Mouse (Mus musculus): ENCODE results near the gene Cep41. TPM values are rescaled to one million over a fixed set of nuclear protein-coding genes. Genes with fewer than 3 reads are reported as not detected.

Gene Cep41
- polyA plus RNA-seq, 1 experiment from 2014 or later = 15.5 TPM

GRCm38 (mm10) chr6:30617020-30617958 lies 76.3 kb downstream of the Cep41 start:
- peak overlapping the region; percentile 59 for H3K4me2 ChIP-seq (replicated peaks)
- no peaks in the 10 kb centered on the region for H3K36me3 ChIP-seq
- peak; percentile 74 for ATAC-seq
- 2% methylated on average over 13 of the region's 13 CpGs for WGBS
- peaks cover 52% of the 10 kb centered on the region for H3K4me1 ChIP-seq (replicated peaks)
- no peaks in the 10 kb centered on the region for H3K9me3 ChIP-seq
- H3K27ac ChIP-seq = peak overlapping the region; percentile 90
- peak overlapping the region; percentile 23 for H3K4me3 ChIP-seq (replicated peaks)
- H3K9ac ChIP-seq (replicated peaks) = peak overlapping the region; percentile 37; the same call in 1 of the 2 replicates
- no peaks in the 10 kb centered on the region for H3K27me3 ChIP-seq

GRCm38 (mm10) chr6:30616491-30616941 lies 77.0 kb downstream of the Cep41 start:
- no peaks in the 10 kb centered on the region for H3K9me3 ChIP-seq
- no peak overlapping the region for H3K4me3 ChIP-seq (replicated peaks)
- no peak overlapping the region for H3K9ac ChIP-seq (replicated peaks)
- peaks cover 52% of the 10 kb centered on the region for H3K4me1 ChIP-seq (replicated peaks)
- ATAC-seq = no peak
- H3K4me2 ChIP-seq (replicated peaks) = peak overlapping the region; percentile 59
- H3K36me3 ChIP-seq = no peaks in the 10 kb centered on the region
- peak overlapping the region; percentile 90 for H3K27ac ChIP-seq
- no peaks in the 10 kb centered on the region for H3K27me3 ChIP-seq
- WGBS = 2% methylated on average over 8 of the region's 8 CpGs

- Histone ChIP-seq H3K27ac (peak overlapping the region; percentile 90; the same call in 1 of the 2 replicates), H3K4me2 (replicated peaks) (no peak overlapping the region), H3K27me3 (no peaks in the 10 kb centered on the region), H3K36me3 (no peaks in the 10 kb centered on the region), H3K4me1 (replicated peaks) (peaks cover 55% of the 10 kb centered on the region), H3K9ac (replicated peaks) (peak overlapping the region; percentile 37; the same call in 1 of the 2 replicates), H3K9me3 (no peaks in the 10 kb centered on the region), H3K4me3 (replicated peaks) (no peak overlapping the region)
- WGBS = 16% methylated on average over 4 of the region's 4 CpGs
- ATAC-seq = no peak
These were observed 77.8 kb downstream of the Cep41 start for GRCm38 (mm10) chr6:30615741-30616140.

GRCm38 (mm10) chr6:30614251-30614650 lies 79.3 kb downstream of the Cep41 start:
- Histone ChIP-seq H3K27ac (no peak overlapping the region), H3K9ac (replicated peaks) (no peak overlapping the region), H3K4me2 (replicated peaks) (no peak overlapping the region), H3K4me1 (replicated peaks) (peaks cover 49% of the 10 kb centered on the region), H3K4me3 (replicated peaks) (no peak overlapping the region), H3K27me3 (no peaks in the 10 kb centered on the region), H3K9me3 (no peaks in the 10 kb centered on the region), H3K36me3 (no peaks in the 10 kb centered on the region)
- 70% methylated on average over 6 of the region's 6 CpGs for WGBS
- ATAC-seq = no peak

GRCm38 (mm10) chr6:30611212-30611611 lies 82.3 kb downstream of the Cep41 start:
- ATAC-seq = no peak
- no peaks in the 10 kb centered on the region for H3K27me3 ChIP-seq
- no peak overlapping the region for H3K27ac ChIP-seq
- no peak overlapping the region for H3K4me3 ChIP-seq (replicated peaks)
- WGBS = 9% methylated on average over 5 of the region's 5 CpGs
- H3K4me2 ChIP-seq (replicated peaks) = no peak overlapping the region
- H3K9me3 ChIP-seq = no peaks in the 10 kb centered on the region
- H3K4me1 ChIP-seq (replicated peaks) = peaks cover 19% of the 10 kb centered on the region
- no peak overlapping the region for H3K9ac ChIP-seq (replicated peaks)
- H3K36me3 ChIP-seq = no peaks in the 10 kb centered on the region

- 0 out of 2 replicates have a peak within 1 kb of the TSS, but pooled peaks have one; percentile 1 for H3K27ac ChIP-seq
- peaks cover 14% of the 10 kb centered on the region for H3K4me1 ChIP-seq (replicated peaks)
- no peaks in the 10 kb centered on the region for H3K36me3 ChIP-seq
- ATAC-seq = no peak
- H3K9me3 ChIP-seq = no peaks in the 10 kb centered on the region
- WGBS = 79% methylated on average over 7 of the region's 7 CpGs
- H3K9ac ChIP-seq (replicated peaks) = no peak within 1 kb of the TSS
- no peaks in the 10 kb centered on the region for H3K27me3 ChIP-seq
- H3K4me2 ChIP-seq (replicated peaks) = no peak within 1 kb of the TSS
- H3K4me3 ChIP-seq (replicated peaks) = no peak within 1 kb of the TSS
These were observed 82.8 kb downstream of the Cep41 start, which contains the start of gene Cpa5 for GRCm38 (mm10) chr6:30610710-30611109. TSS of gene Cpa5 (plus strand) at chr6:30611010.

GRCm38 (mm10) chr6:30605672-30606071 lies 87.9 kb downstream of the Cep41 start:
- Histone ChIP-seq H3K4me3 (replicated peaks) (no peak overlapping the region), H3K4me1 (replicated peaks) (no peaks in the 10 kb centered on the region), H3K27me3 (no peaks in the 10 kb centered on the region), H3K4me2 (replicated peaks) (no peak overlapping the region), H3K9ac (replicated peaks) (no peak overlapping the region), H3K9me3 (no peaks in the 10 kb centered on the region), H3K36me3 (no peaks in the 10 kb centered on the region), H3K27ac (no peak overlapping the region)
- no peak for ATAC-seq
- 91% methylated on average over 5 of the region's 5 CpGs for WGBS

GRCm38 (mm10) chr6:30605111-30605510 lies 88.4 kb downstream of the Cep41 start:
- Histone ChIP-seq H3K27ac (no peak overlapping the region), H3K36me3 (no peaks in the 10 kb centered on the region), H3K4me2 (replicated peaks) (no peak overlapping the region), H3K4me1 (replicated peaks) (no peaks in the 10 kb centered on the region), H3K9me3 (no peaks in the 10 kb centered on the region), H3K4me3 (replicated peaks) (no peak overlapping the region), H3K9ac (replicated peaks) (no peak overlapping the region), H3K27me3 (no peaks in the 10 kb centered on the region)
- 95% methylated on average over 4 of the region's 4 CpGs for WGBS
- no peak for ATAC-seq

- H3K4me1 ChIP-seq (replicated peaks) = no peaks in the 10 kb centered on the region
- 80% methylated on average over 7 of the region's 7 CpGs for WGBS
- H3K9ac ChIP-seq (replicated peaks) = no peak overlapping the region
- no peak overlapping the region for H3K27ac ChIP-seq
- H3K36me3 ChIP-seq = no peaks in the 10 kb centered on the region
- no peak overlapping the region for H3K4me3 ChIP-seq (replicated peaks)
- no peaks in the 10 kb centered on the region for H3K9me3 ChIP-seq
- no peak overlapping the region for H3K4me2 ChIP-seq (replicated peaks)
- ATAC-seq = no peak
- no peaks in the 10 kb centered on the region for H3K27me3 ChIP-seq
These were observed 89.1 kb downstream of the Cep41 start for GRCm38 (mm10) chr6:30604342-30604867.

MicroRNAs within 50 kb of the gene (microRNA counts, 519-probe panel; counts per million panel counts)
- microRNA mmu-miR-335-3p (3,974 counts per million, percentile 74 among the panel's probes with 10 or more counts), microRNA mmu-miR-335-5p (6,504 counts per million, percentile 97 among the panel's probes with 10 or more counts)

Small RNA genes lying within 50 kb of the gene (microRNA-seq; reads per million reads assigned to microRNA genes)
- 59,743 reads per million, percentile 100 among the genes with 10 or more reads in this experiment for gene Mir335

Other genes with a start within 250 kb of the Cep41 start
- gene Tmem209, start 184.0 kb downstream of the Cep41 start, polyA plus RNA-seq (2015; fragmentation: Nextera tagmentation; extraction: Ambion mirVana) = 42.0 and 42.1 TPM in 2 replicates
- gene Ssmem1, start 183.9 kb downstream of the Cep41 start, polyA plus RNA-seq (2015; fragmentation: Nextera tagmentation; extraction: Ambion mirVana) = 0.31 TPM in 1 of 2 replicates, not detected in the other
- 7.1 and 8.5 TPM in 2 replicates for gene Cpa2, start 152.2 kb downstream of the Cep41 start, polyA plus RNA-seq (2015; fragmentation: Nextera tagmentation; extraction: Ambion mirVana)
- 2.4 and 2.5 TPM in 2 replicates for gene Cpa4, start 125.4 kb downstream of the Cep41 start, polyA plus RNA-seq (2015; fragmentation: Nextera tagmentation; extraction: Ambion mirVana)
- 0.10 TPM in 1 of 2 replicates, not detected in the other for gene Cpa5, start 82.7 kb downstream of the Cep41 start, polyA plus RNA-seq (2015; fragmentation: Nextera tagmentation; extraction: Ambion mirVana)
- 0.63 and 0.79 TPM in 2 replicates for gene Cpa1, start 54.5 kb downstream of the Cep41 start, polyA plus RNA-seq (2015; fragmentation: Nextera tagmentation; extraction: Ambion mirVana)
- 409 and 424 TPM in 2 replicates for gene Mest, start 29.8 kb upstream of the Cep41 start, polyA plus RNA-seq (2015; fragmentation: Nextera tagmentation; extraction: Ambion mirVana)
- gene Copg2, start 203.0 kb upstream of the Cep41 start, polyA plus RNA-seq (2015; fragmentation: Nextera tagmentation; extraction: Ambion mirVana) = 37.7 and 39.2 TPM in 2 replicates
- gene Tsga13, start 221.8 kb upstream of the Cep41 start, polyA plus RNA-seq (2015; fragmentation: Nextera tagmentation; extraction: Ambion mirVana) = 0.28 TPM in 1 of 2 replicates, not detected in the other

Measured in midbrain, embryonic 13.5 days (tissue).